ENCODE assay signal across 8 mouse cellular contexts in genomic region chr15:86034021-86034523, GRCm38 (mm10). TPM values are rescaled to one million over a fixed set of nuclear protein-coding genes. Genes with fewer than 3 reads are reported as not detected.
DNase-seq lines count a peak whose midpoint lies in the region; ATAC-seq and TF ChIP-seq lines count a peak whose summit lies in the region.

No protein-coding gene starts in this region.

- peaks cover 39% of the 10 kb centered on the region for H3K4me1 ChIP-seq in kidney, embryonic 16.5 days (ENCODE audit: insufficient read depth, low read length)
- peaks cover 12% of the 10 kb centered on the region for H3K4me1 ChIP-seq in small intestine, adult 2 months (ENCODE audit: control insufficient read depth, insufficient read depth, insufficient read length, low read length)

- no peak for TF ChIP-seq POLR2A in small intestine, adult 2 months (IDR thresholded peaks at IDR 0.05; ENCODE audit: low read depth, low read length)

- H3K36me3 ChIP-seq in kidney, embryonic 16.5 days (ENCODE audit: insufficient read depth, low read length) = peaks cover 18% of the 10 kb centered on the region
- H3K36me3 ChIP-seq in small intestine, adult 2 months (ENCODE audit: control insufficient read depth, insufficient read depth, low read length) = no peaks in the 10 kb centered on the region

- no peak for TF ChIP-seq CTCF in small intestine, adult 2 months (IDR thresholded peaks at IDR 0.05; ENCODE audit: extremely low read depth, insufficient read length, insufficient replicate concordance, low read depth, low read length)

- under 1% methylated on average over 36 of the region's 44 CpGs for WGBS in kidney, embryonic 16.5 days
- under 1% methylated on average over 40 of the region's 44 CpGs for WGBS in small intestine, adult 2 months

- peak overlapping the region; percentile 70 for H3K4me3 ChIP-seq in kidney, embryonic 16.5 days (ENCODE audit: low read length)
- H3K4me3 ChIP-seq in small intestine, adult 2 months (ENCODE audit: low read depth, low read length) = peak overlapping the region; percentile 64

- peaks cover 20% of the 10 kb centered on the region for H3K9me3 ChIP-seq in kidney, embryonic 16.5 days (ENCODE audit: low read length)

- H3K9ac ChIP-seq in kidney, embryonic 16.5 days (replicated peaks; ENCODE audit: low read length) = peak overlapping the region; percentile 80

- peak overlapping the region; percentile 94 for H3K27ac ChIP-seq in kidney, embryonic 16.5 days (ENCODE audit: low read length)
- no peak overlapping the region; the same call in 1 of the 2 replicates for H3K27ac ChIP-seq in small intestine, adult 2 months (ENCODE audit: insufficient read depth, low read depth, low read length)

- peak; percentile 96 for DNase-seq in ZHBTc4 (ENCODE audit: low read depth, low spot score)
- DNase-seq in lung, postnatal 25 days (ENCODE audit: low spot score) = peak; percentile 72
- no peak for DNase-seq in gastrocnemius, adult 8-10 months (ENCODE audit: low spot score in 2 of 2)
- no peak for DNase-seq in spleen, adult 18-20 months

- peaks cover 18% of the 10 kb centered on the region; the same call in 1 of the 2 replicates for H3K27me3 ChIP-seq in kidney, embryonic 16.5 days (ENCODE audit: insufficient read depth, low read length)
- H3K27me3 ChIP-seq in small intestine, adult 2 months (ENCODE audit: control insufficient read depth, insufficient read depth, low read length) = no peaks in the 10 kb centered on the region; the same call in 1 of the 2 replicates

- ATAC-seq in CD4-positive, CD25-positive, alpha-beta regulatory T cell, adult 4 months = peak; percentile 84
- ATAC-seq in granulocyte monocyte progenitor cell, adult 5-6 weeks (replicated peaks; ENCODE audit: poor library complexity, severe bottlenecking) = peak; percentile 65
- ATAC-seq in kidney, embryonic 16.5 days (ENCODE audit: low FRiP score, low TSS enrichment) = peak; percentile 91

- peak overlapping the region; percentile 84 for H3K4me2 ChIP-seq in kidney, embryonic 16.5 days (replicated peaks; ENCODE audit: low read depth, low read length)

RNA-seq across cellular contexts. Expression of gene Celsr1, which starts 0.5 kb away (rescaled TPM):
- 1 to 10 TPM; 3.3 to 3.8 TPM for polyA plus RNA-seq in CD4-positive, CD25-positive, alpha-beta regulatory T cell, adult 4 months (2017; shearing (Covaris generic))
- 8.0 and 12.6 TPM in 2 replicates for total RNA-seq in granulocyte monocyte progenitor cell, adult 5-6 weeks (2014; fragmentation: Nextera tagmentation)
- 6.9 and 8.7 TPM in 2 replicates for total RNA-seq in granulocyte monocyte progenitor cell, adult 5-6 weeks (2017)
- polyA plus RNA-seq in kidney, embryonic 16.5 days (2015; fragmentation: Nextera tagmentation; extraction: Ambion mirVana) = 3.5 and 3.9 TPM in 2 replicates
- 2.9 and 4.7 TPM in 2 replicates for polyA plus RNA-seq in small intestine, adult 2 months (2012; rRNA removed)
- under 1 TPM; 0.02 to 0.36 (median 0.10) TPM for total RNA-seq in gastrocnemius, adult 8-10 months (2022)

RNA-seq across cellular contexts. Expression of gene Gramd4, which starts 23.4 kb away (rescaled TPM):
- polyA plus RNA-seq in CD4-positive, CD25-positive, alpha-beta regulatory T cell, adult 4 months (2017; shearing (Covaris generic)) = 10 to 100 TPM; 25.3 to 25.7 TPM
- total RNA-seq in granulocyte monocyte progenitor cell, adult 5-6 weeks (2014; fragmentation: Nextera tagmentation) = 15.0 and 19.9 TPM in 2 replicates
- total RNA-seq in granulocyte monocyte progenitor cell, adult 5-6 weeks (2017) = 15.9 and 18.4 TPM in 2 replicates
- polyA plus RNA-seq in kidney, embryonic 16.5 days (2015; fragmentation: Nextera tagmentation; extraction: Ambion mirVana) = 12.1 and 14.9 TPM in 2 replicates
- 10.5 and 25.1 TPM in 2 replicates for polyA plus RNA-seq in small intestine, adult 2 months (2012; rRNA removed)
- total RNA-seq in gastrocnemius, adult 8-10 months (2022) = 1 to 10 TPM; 5.8 to 9.2 (median 8.1) TPM

Comparison
In these comparisons a context has a peak if more than half of its experiments do, and no peak if none do; other contexts are left out.
1. DNase-seq: peak in ZHBTc4 (single experiment) and lung, postnatal 25 days (single experiment); none in gastrocnemius, adult 8-10 months (0 of 2) and spleen, adult 18-20 months (0 of 2).
2. Peak in every context shown above with its lines, with median percentiles within 50 percentile points of each other: ATAC-seq.